Mouse (Mus musculus): ENCODE data around the gene Gm20605.

- TF ChIP-seq CTCF (conservative IDR thresholded peaks at IDR 0.05 in 1 of 2, IDR thresholded peaks at IDR 0.05 in 1 of 2; ENCODE audit: low read depth in 2 of 2, low read length in 2 of 2) = no peak
- TF ChIP-seq ZC3H11A (IDR thresholded peaks at IDR 0.05; ENCODE audit: low read depth, low read length) = no peak
- no peak for TF ChIP-seq MAX (IDR thresholded peaks at IDR 0.05; ENCODE audit: low read length)
- TF ChIP-seq CHD1 (IDR thresholded peaks at IDR 0.05; ENCODE audit: low read depth, low read length) = no peak
- TF ChIP-seq USF1 (IDR thresholded peaks at IDR 0.05; ENCODE audit: low read depth, low read length) = no peak
- no peak for TF ChIP-seq MAFK (IDR thresholded peaks at IDR 0.05; ENCODE audit: insufficient replicate concordance, low read length)
Observed at GRCm38 (mm10) chr5:137583670-137584169, 45.3 kb upstream of the Gm20605 start.

Measured in CH12.LX (cell line).